In the genomic region with DNA sequence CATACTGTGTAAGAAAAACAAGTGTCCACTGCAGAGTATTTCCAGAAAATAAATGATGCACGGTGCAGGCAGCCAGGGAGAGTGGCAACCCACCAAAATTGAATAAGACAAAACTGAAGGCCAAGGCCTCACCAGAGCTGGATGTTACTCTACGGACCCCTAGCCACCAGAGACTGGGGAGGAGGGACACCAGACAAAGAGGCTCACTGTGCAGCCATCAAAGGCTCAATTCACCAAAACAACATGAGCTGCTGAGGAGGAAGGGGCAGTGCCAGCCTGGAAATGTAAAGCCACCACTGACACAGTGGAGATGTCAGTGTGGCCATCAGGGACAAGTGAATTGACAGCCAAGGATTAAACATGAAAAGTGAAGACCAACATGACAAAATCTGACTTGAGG, we compare ENCODE assay signal across 12 mouse cellular contexts.
DNase-seq lines count a peak whose midpoint lies in the region; ATAC-seq and TF ChIP-seq lines count a peak whose summit lies in the region.
"Had no signal": no experiment of that assay in that cellular context is flagged by ENCODE, and none has a peak within 500 bp of the region (broad histone marks: within the 10 kb centered on the region; RNA-seq: fewer than 3 reads in every experiment).

No protein-coding gene starts in this region.

- peaks cover 18 to 27% of the 10 kb centered on the region in 2 experiments for H3K4me1 ChIP-seq in heart, embryonic 14.5 days (ENCODE audit: control insufficient read depth in 2 of 2, insufficient read depth in 2 of 2, low read length in 2 of 2)
- peaks cover 18% of the 10 kb centered on the region for H3K4me1 ChIP-seq in lung, embryonic 16.5 days (replicated peaks; ENCODE audit: control insufficient read depth, insufficient read depth, low read length)
- peaks cover 35% of the 10 kb centered on the region for H3K4me1 ChIP-seq in neural tube, embryonic 13.5 days (replicated peaks)
- peaks cover 34% of the 10 kb centered on the region for H3K4me1 ChIP-seq in thymus, adult 2 months (replicated peaks; ENCODE audit: control insufficient read depth, insufficient read depth, low read length)

- H3K4me3 ChIP-seq in heart, embryonic 14.5 days (ENCODE audit: control insufficient read depth in 1 of 2, insufficient read depth in 1 of 2, low read depth in 1 of 2, low read length in 2 of 2), result no peak overlapping the region
- H3K4me3 ChIP-seq in lung, embryonic 16.5 days (ENCODE audit: low read length), result no peak overlapping the region
- no peak overlapping the region for H3K4me3 ChIP-seq in neural tube, embryonic 13.5 days
- no peak overlapping the region for H3K4me3 ChIP-seq in thymus, adult 2 months (ENCODE audit: control insufficient read depth, insufficient read depth, low read length)

- DNase-seq in cerebellum, adult 11-12 months, result peak; percentile 21
- no peak for DNase-seq in cerebellum, postnatal 14 days
- no peak for DNase-seq in heart, postnatal 14 days
- DNase-seq in lung, postnatal 14 days, result no peak
- DNase-seq in thymus, adult 2 months, result no peak
- DNase-seq: adrenal gland, postnatal 14 days; gastrocnemius, postnatal 25 days; kidney, adult 11 months had no signal

- no peaks in the 10 kb centered on the region for H3K27me3 ChIP-seq in heart, embryonic 14.5 days (ENCODE audit: control insufficient read depth, insufficient read depth, low read length)
- no peaks in the 10 kb centered on the region for H3K27me3 ChIP-seq in lung, embryonic 16.5 days (ENCODE audit: control insufficient read depth, insufficient read depth, low read depth, low read length)
- H3K27me3 ChIP-seq in neural tube, embryonic 13.5 days, result no peaks in the 10 kb centered on the region
- no peaks in the 10 kb centered on the region for H3K27me3 ChIP-seq in thymus, adult 2 months (ENCODE audit: control insufficient read depth, insufficient read depth, low read length)

- no peak for TF ChIP-seq CTCF in thymus, adult 2 months (IDR thresholded peaks at IDR 0.05; ENCODE audit: borderline replicate concordance, control insufficient read depth, extremely low read depth, insufficient read depth, low read length, poor library complexity)

- no peak overlapping the region for H3K9ac ChIP-seq in heart, embryonic 14.5 days (ENCODE audit: low read length)
- no peak overlapping the region for H3K9ac ChIP-seq in lung, embryonic 16.5 days (ENCODE audit: low read length)
- H3K9ac ChIP-seq in neural tube, embryonic 13.5 days, result no peak overlapping the region
- H3K9ac ChIP-seq: liver, embryonic 14.5 days had no signal

- H3K9me3 ChIP-seq in heart, embryonic 14.5 days (ENCODE audit: control insufficient read depth, low read length), result no peaks in the 10 kb centered on the region; the same call in 1 of the 2 replicates
- H3K9me3 ChIP-seq in lung, embryonic 16.5 days (ENCODE audit: control insufficient read depth, low read length), result no peaks in the 10 kb centered on the region
- H3K9me3 ChIP-seq in neural tube, embryonic 13.5 days, result no peaks in the 10 kb centered on the region

- 70% methylated on average over 2 of the region's 2 CpGs for WGBS in heart, embryonic 14.5 days
- 41% methylated on average over 2 of the region's 2 CpGs for WGBS in lung, embryonic 16.5 days
- 27% methylated on average over 2 of the region's 2 CpGs for WGBS in neural tube, embryonic 13.5 days
- WGBS in thymus, adult 2 months, result 91% methylated on average over 2 of the region's 2 CpGs

- intact Hi-C loops in heart, postnatal 14 days (cut with DNase I), result no loop called here

- ATAC-seq in heart, embryonic 14.5 days (ENCODE audit: insufficient number of reproducible peaks, insufficient read depth, low FRiP score, low read depth), result no peak
- ATAC-seq in lung, embryonic 16.5 days (ENCODE audit: low read depth), result no peak
- ATAC-seq in neural tube, embryonic 13.5 days (ENCODE audit: low read depth), result peak; percentile 49

- peak overlapping the region; percentile 43 to 64 for H3K27ac ChIP-seq in heart, embryonic 14.5 days (replicated peaks in 1 of 2; ENCODE audit: control insufficient read depth in 1 of 2, insufficient read depth in 1 of 2, low read depth in 2 of 2, low read length in 2 of 2)
- H3K27ac ChIP-seq in lung, embryonic 16.5 days (ENCODE audit: low read length), result peak overlapping the region; percentile 61
- peak overlapping the region; percentile 63 for H3K27ac ChIP-seq in neural tube, embryonic 13.5 days (replicated peaks)
- no peak overlapping the region for H3K27ac ChIP-seq in thymus, adult 2 months (ENCODE audit: control insufficient read depth, insufficient read depth, low read length)
- H3K27ac ChIP-seq: liver, embryonic 14.5 days had no signal

- H3K4me2 ChIP-seq in heart, embryonic 14.5 days (ENCODE audit: low read length), result no peak overlapping the region
- H3K4me2 ChIP-seq in lung, embryonic 16.5 days (ENCODE audit: low read depth, low read length), result no peak overlapping the region
- no peak overlapping the region for H3K4me2 ChIP-seq in neural tube, embryonic 13.5 days

- no peaks in the 10 kb centered on the region for H3K36me3 ChIP-seq in heart, embryonic 14.5 days (ENCODE audit: control insufficient read depth, insufficient read depth, low read length)
- H3K36me3 ChIP-seq in lung, embryonic 16.5 days (ENCODE audit: control insufficient read depth, insufficient read depth, low read length), result no peaks in the 10 kb centered on the region
- H3K36me3 ChIP-seq in neural tube, embryonic 13.5 days, result no peaks in the 10 kb centered on the region
- H3K36me3 ChIP-seq in thymus, adult 2 months (ENCODE audit: control insufficient read depth, insufficient read depth, low read length), result no peaks in the 10 kb centered on the region

- TF ChIP-seq POLR2A in thymus, adult 2 months (IDR thresholded peaks at IDR 0.05; ENCODE audit: control insufficient read depth, extremely low read depth, insufficient read depth, low read length, poor library complexity), result no peak
